In genomic region chr5:134947420-134948084, GRCm38 (mm10) we compare ENCODE assay signal across 18 mouse cellular contexts. TPM values are rescaled to one million over a fixed set of nuclear protein-coding genes. Genes with fewer than 3 reads are reported as not detected.
DNase-seq lines count a peak whose midpoint lies in the region; ATAC-seq lines count a peak whose summit lies in the region.
"Had no signal": no experiment of that assay in that cellular context is flagged by ENCODE, and none has a peak within 500 bp of the region (broad histone marks: within the 10 kb centered on the region; RNA-seq: fewer than 3 reads in every experiment).

No protein-coding gene starts in this region.

- 39% methylated on average over 5 of the region's 5 CpGs for WGBS in limb, embryonic 15.5 days
- WGBS in limb, embryonic 10.5 days, result 55% methylated on average over 5 of the region's 5 CpGs
- 47% methylated on average over 5 of the region's 5 CpGs for WGBS in embryonic facial prominence, embryonic 13.5 days
- WGBS in lung, embryonic 15.5 days, result 27% methylated on average over 5 of the region's 5 CpGs
- WGBS in stomach, embryonic 16.5 days, result 35% methylated on average over 5 of the region's 5 CpGs
- whole genome bisulfite sequencing in liver, embryonic 11.5 days, result 52% methylated on average over 5 of the region's 5 CpGs

- H3K4me2 ChIP-seq in limb, embryonic 15.5 days, result no peak overlapping the region; the same call in 1 of the 2 replicates
- no peak overlapping the region for H3K4me2 ChIP-seq in embryonic facial prominence, embryonic 13.5 days
- peak overlapping the region; percentile 51 for H3K4me2 ChIP-seq in lung, embryonic 15.5 days
- peak overlapping the region; percentile 38; the same call in 1 of the 2 replicates for H3K4me2 ChIP-seq in stomach, embryonic 16.5 days (ENCODE audit: low read depth, low read length)
- H3K4me2 ChIP-seq in liver, embryonic 11.5 days, result no peak overlapping the region
- H3K4me2 ChIP-seq: hindbrain, embryonic 13.5 days had no signal

- peaks cover 38% of the 10 kb centered on the region for H3K27me3 ChIP-seq in limb, embryonic 15.5 days
- H3K27me3 ChIP-seq in limb, embryonic 10.5 days (ENCODE audit: low read depth, poor library complexity, severe bottlenecking), result peaks cover 65% of the 10 kb centered on the region
- peaks cover 48% of the 10 kb centered on the region for H3K27me3 ChIP-seq in embryonic facial prominence, embryonic 13.5 days
- peaks cover 18% of the 10 kb centered on the region for H3K27me3 ChIP-seq in lung, embryonic 15.5 days
- no peaks in the 10 kb centered on the region for H3K27me3 ChIP-seq in stomach, embryonic 16.5 days (ENCODE audit: control insufficient read depth, insufficient read depth, low read length)
- H3K27me3 ChIP-seq in liver, embryonic 11.5 days (replicated peaks; ENCODE audit: control insufficient read depth, insufficient read depth, low read length), result peaks cover 16% of the 10 kb centered on the region

- no peak overlapping the region for H3K4me3 ChIP-seq in limb, embryonic 15.5 days
- no peak overlapping the region for H3K4me3 ChIP-seq in limb, embryonic 10.5 days
- H3K4me3 ChIP-seq in embryonic facial prominence, embryonic 13.5 days, result no peak overlapping the region
- H3K4me3 ChIP-seq in lung, embryonic 15.5 days, result peak overlapping the region; percentile 48; the same call in 1 of the 2 replicates
- H3K4me3 ChIP-seq in stomach, embryonic 16.5 days (replicated peaks; ENCODE audit: low read length), result 0 out of 2 replicates have a peak overlapping the region, but pooled peaks have one; percentile 5
- no peak overlapping the region for H3K4me3 ChIP-seq in liver, embryonic 11.5 days (ENCODE audit: low read depth, low read length)
- H3K4me3 ChIP-seq: hindbrain, embryonic 13.5 days had no signal

- ATAC-seq in limb, embryonic 15.5 days (ENCODE audit: insufficient number of reproducible peaks, low FRiP score, low TSS enrichment, low read depth), result no peak
- ATAC-seq in embryonic facial prominence, embryonic 13.5 days (ENCODE audit: insufficient number of reproducible peaks, insufficient read depth, low FRiP score, low TSS enrichment, low read depth), result no peak
- no peak for ATAC-seq in lung, embryonic 15.5 days (ENCODE audit: borderline replicate concordance, extremely low read depth, low FRiP score, low TSS enrichment)
- no peak for ATAC-seq in stomach, embryonic 16.5 days (ENCODE audit: insufficient read depth, low FRiP score)
- no peak for ATAC-seq in liver, embryonic 11.5 days (replicated peaks; ENCODE audit: low FRiP score)

- DNase-seq in limb, embryonic 10.5 days (ENCODE audit: low spot score), result no peak
- DNase-seq in c-Kit-positive CD71-positive TER-119-positive erythroid progenitor cells, embryonic 14.5 days (ENCODE audit: low spot score), result no peak
- DNase-seq in liver, embryonic 11.5 days (ENCODE audit: low spot score), result no peak
- DNase-seq: cerebellum, adult 8-10 months; layer of hippocampus, postnatal 36 days; midbrain, embryonic 14.5 days; right cerebral cortex, postnatal 4 days had no signal

- no peak overlapping the region for H3K9ac ChIP-seq in limb, embryonic 15.5 days
- no peak overlapping the region for H3K9ac ChIP-seq in embryonic facial prominence, embryonic 13.5 days
- no peak overlapping the region for H3K9ac ChIP-seq in lung, embryonic 15.5 days
- H3K9ac ChIP-seq in stomach, embryonic 16.5 days (ENCODE audit: low read length), result peak overlapping the region; percentile 31; the same call in 1 of the 2 replicates
- H3K9ac ChIP-seq in liver, embryonic 11.5 days (ENCODE audit: low read depth, low read length), result no peak overlapping the region
- H3K9ac ChIP-seq: heart, embryonic 15.5 days; hindbrain, embryonic 13.5 days; limb, embryonic 12.5 days had no signal

- peaks cover 27% of the 10 kb centered on the region for H3K4me1 ChIP-seq in limb, embryonic 15.5 days
- peaks cover 32% of the 10 kb centered on the region for H3K4me1 ChIP-seq in limb, embryonic 10.5 days
- peaks cover 26% of the 10 kb centered on the region for H3K4me1 ChIP-seq in embryonic facial prominence, embryonic 13.5 days
- H3K4me1 ChIP-seq in lung, embryonic 15.5 days, result peaks cover 33% of the 10 kb centered on the region
- H3K4me1 ChIP-seq in stomach, embryonic 16.5 days (ENCODE audit: control insufficient read depth, insufficient read depth, low read length), result peaks cover 23% of the 10 kb centered on the region
- peaks cover 12% of the 10 kb centered on the region for H3K4me1 ChIP-seq in liver, embryonic 11.5 days (replicated peaks; ENCODE audit: control insufficient read depth, insufficient read depth, low read length)

- no peaks in the 10 kb centered on the region for H3K36me3 ChIP-seq in limb, embryonic 15.5 days
- no peaks in the 10 kb centered on the region for H3K36me3 ChIP-seq in limb, embryonic 10.5 days
- no peaks in the 10 kb centered on the region for H3K36me3 ChIP-seq in embryonic facial prominence, embryonic 13.5 days
- no peaks in the 10 kb centered on the region for H3K36me3 ChIP-seq in lung, embryonic 15.5 days
- no peaks in the 10 kb centered on the region for H3K36me3 ChIP-seq in stomach, embryonic 16.5 days (ENCODE audit: control insufficient read depth, insufficient read depth, low read length)
- no peaks in the 10 kb centered on the region for H3K36me3 ChIP-seq in liver, embryonic 11.5 days (ENCODE audit: control insufficient read depth, insufficient read depth, low read length)
- H3K36me3 ChIP-seq: heart, embryonic 15.5 days; hindbrain, embryonic 13.5 days; limb, embryonic 12.5 days had no signal

- no peaks in the 10 kb centered on the region for H3K9me3 ChIP-seq in limb, embryonic 15.5 days
- no peaks in the 10 kb centered on the region for H3K9me3 ChIP-seq in limb, embryonic 10.5 days (replicated peaks)
- no peaks in the 10 kb centered on the region for H3K9me3 ChIP-seq in embryonic facial prominence, embryonic 13.5 days
- no peaks in the 10 kb centered on the region for H3K9me3 ChIP-seq in lung, embryonic 15.5 days
- H3K9me3 ChIP-seq in stomach, embryonic 16.5 days (replicated peaks; ENCODE audit: control insufficient read depth, low read length), result no peaks in the 10 kb centered on the region
- no peaks in the 10 kb centered on the region for H3K9me3 ChIP-seq in liver, embryonic 11.5 days (ENCODE audit: control insufficient read depth, low read length)
- H3K9me3 ChIP-seq: heart, embryonic 15.5 days; hindbrain, embryonic 13.5 days; limb, embryonic 12.5 days had no signal

- 0 out of 2 replicates have a peak overlapping the region, but pooled peaks have one; percentile 44 for H3K27ac ChIP-seq in limb, embryonic 15.5 days
- no peak overlapping the region for H3K27ac ChIP-seq in limb, embryonic 10.5 days
- H3K27ac ChIP-seq in embryonic facial prominence, embryonic 13.5 days, result peak overlapping the region; percentile 45; the same call in 1 of the 2 replicates
- H3K27ac ChIP-seq in lung, embryonic 15.5 days, result peak overlapping the region; percentile 92
- H3K27ac ChIP-seq in stomach, embryonic 16.5 days (ENCODE audit: low read length), result peak overlapping the region; percentile 94
- H3K27ac ChIP-seq in liver, embryonic 11.5 days (ENCODE audit: low read depth, low read length), result no peak overlapping the region
- H3K27ac ChIP-seq: heart, embryonic 15.5 days; hindbrain, embryonic 13.5 days; limb, embryonic 12.5 days; macrophage had no signal

RNA-seq across cellular contexts. Expression of gene Cldn4, which starts 0.8 kb away (rescaled TPM):
- polyA plus RNA-seq in limb, embryonic 15.5 days (2015; fragmentation: Nextera tagmentation; extraction: Ambion mirVana), result 46.3 and 68.0 TPM in 2 replicates
- 9.8 and 10.0 TPM in 2 replicates for polyA plus RNA-seq in limb, embryonic 10.5 days (2016; fragmentation: Nextera tagmentation; extraction: Ambion mirVana)
- polyA plus RNA-seq in embryonic facial prominence, embryonic 13.5 days (2015; fragmentation: Nextera tagmentation; extraction: Ambion mirVana), result 21.0 and 22.9 TPM in 2 replicates
- 31.7 and 34.3 TPM in 2 replicates for polyA plus RNA-seq in lung, embryonic 15.5 days (2015; fragmentation: Nextera tagmentation; extraction: Ambion mirVana)
- polyA plus RNA-seq in stomach, embryonic 16.5 days (2015; fragmentation: Nextera tagmentation; extraction: Ambion mirVana), result 73.1 and 90.8 TPM in 2 replicates
- 3.1 and 3.7 TPM in 2 replicates for polyA plus RNA-seq in liver, embryonic 11.5 days (2014; fragmentation: Nextera tagmentation; extraction: Ambion mirVana)
- polyA plus RNA-seq: hindbrain, embryonic 13.5 days; macrophage; midbrain, embryonic 14.5 days had no signal

RNA-seq across cellular contexts. Expression of gene Mettl27, which starts 15.4 kb away (rescaled TPM):
- polyA plus RNA-seq in limb, embryonic 15.5 days (2015; fragmentation: Nextera tagmentation; extraction: Ambion mirVana), result 13.9 and 17.0 TPM in 2 replicates
- polyA plus RNA-seq in limb, embryonic 10.5 days (2016; fragmentation: Nextera tagmentation; extraction: Ambion mirVana), result 11.0 and 16.5 TPM in 2 replicates
- 21.1 and 21.4 TPM in 2 replicates for polyA plus RNA-seq in embryonic facial prominence, embryonic 13.5 days (2015; fragmentation: Nextera tagmentation; extraction: Ambion mirVana)
- polyA plus RNA-seq in lung, embryonic 15.5 days (2015; fragmentation: Nextera tagmentation; extraction: Ambion mirVana), result 24.7 TPM in 2 replicates
- 14.1 and 14.8 TPM in 2 replicates for polyA plus RNA-seq in stomach, embryonic 16.5 days (2015; fragmentation: Nextera tagmentation; extraction: Ambion mirVana)
- polyA plus RNA-seq in liver, embryonic 11.5 days (2014; fragmentation: Nextera tagmentation; extraction: Ambion mirVana), result 9.1 and 11.4 TPM in 2 replicates

RNA-seq across cellular contexts. Expression of gene Cldn13, which starts 32.2 kb away (rescaled TPM):
- 0.27 and 1.3 TPM in 2 replicates for polyA plus RNA-seq in limb, embryonic 15.5 days (2015; fragmentation: Nextera tagmentation; extraction: Ambion mirVana)
- polyA plus RNA-seq in limb, embryonic 10.5 days (2016; fragmentation: Nextera tagmentation; extraction: Ambion mirVana), result 2.1 and 2.3 TPM in 2 replicates
- polyA plus RNA-seq in embryonic facial prominence, embryonic 13.5 days (2015; fragmentation: Nextera tagmentation; extraction: Ambion mirVana), result 0.39 and 2.8 TPM in 2 replicates
- 0.65 and 1.6 TPM in 2 replicates for polyA plus RNA-seq in lung, embryonic 15.5 days (2015; fragmentation: Nextera tagmentation; extraction: Ambion mirVana)
- polyA plus RNA-seq in stomach, embryonic 16.5 days (2015; fragmentation: Nextera tagmentation; extraction: Ambion mirVana), result 8.6 and 13.5 TPM in 2 replicates
- polyA plus RNA-seq in liver, embryonic 11.5 days (2014; fragmentation: Nextera tagmentation; extraction: Ambion mirVana), result 115 and 120 TPM in 2 replicates
- polyA plus RNA-seq: hindbrain, embryonic 13.5 days; macrophage; midbrain, embryonic 14.5 days had no signal

RNA-seq across cellular contexts. Expression of gene Cldn3, which starts 38.5 kb away (rescaled TPM):
- polyA plus RNA-seq in limb, embryonic 15.5 days (2015; fragmentation: Nextera tagmentation; extraction: Ambion mirVana), result 26.0 and 27.2 TPM in 2 replicates
- polyA plus RNA-seq in limb, embryonic 10.5 days (2016; fragmentation: Nextera tagmentation; extraction: Ambion mirVana), result 8.3 and 10.3 TPM in 2 replicates
- polyA plus RNA-seq in embryonic facial prominence, embryonic 13.5 days (2015; fragmentation: Nextera tagmentation; extraction: Ambion mirVana), result 14.8 and 26.4 TPM in 2 replicates
- polyA plus RNA-seq in lung, embryonic 15.5 days (2015; fragmentation: Nextera tagmentation; extraction: Ambion mirVana), result 241 and 259 TPM in 2 replicates
- 83.9 and 89.2 TPM in 2 replicates for polyA plus RNA-seq in stomach, embryonic 16.5 days (2015; fragmentation: Nextera tagmentation; extraction: Ambion mirVana)
- 2.0 and 2.2 TPM in 2 replicates for polyA plus RNA-seq in liver, embryonic 11.5 days (2014; fragmentation: Nextera tagmentation; extraction: Ambion mirVana)
- polyA plus RNA-seq: macrophage had no signal

RNA-seq across cellular contexts. Expression of gene Tmem270, which starts 41.0 kb away (rescaled TPM):
- polyA plus RNA-seq in limb, embryonic 15.5 days (2015; fragmentation: Nextera tagmentation; extraction: Ambion mirVana), result not detected in 2 replicates
- not detected in 2 replicates for polyA plus RNA-seq in limb, embryonic 10.5 days (2016; fragmentation: Nextera tagmentation; extraction: Ambion mirVana)
- not detected in 2 replicates for polyA plus RNA-seq in embryonic facial prominence, embryonic 13.5 days (2015; fragmentation: Nextera tagmentation; extraction: Ambion mirVana)
- polyA plus RNA-seq in lung, embryonic 15.5 days (2015; fragmentation: Nextera tagmentation; extraction: Ambion mirVana), result not detected in 2 replicates
- polyA plus RNA-seq in stomach, embryonic 16.5 days (2015; fragmentation: Nextera tagmentation; extraction: Ambion mirVana), result not detected in 2 replicates
- not detected in 2 replicates for polyA plus RNA-seq in liver, embryonic 11.5 days (2014; fragmentation: Nextera tagmentation; extraction: Ambion mirVana)
- polyA plus RNA-seq: brain, embryonic 14.5 days; forebrain, embryonic 11.5 days; heart, embryonic 15.5 days; hindbrain, embryonic 13.5 days; limb, embryonic 12.5 days; macrophage; midbrain, embryonic 14.5 days; neural tube, embryonic 11.5 days had no signal

Comparison
In these comparisons a context has a peak if more than half of its experiments do, and no peak if none do; other contexts are left out.
1. H3K27ac ChIP-seq: peak in limb, embryonic 15.5 days (single experiment), embryonic facial prominence, embryonic 13.5 days (single experiment), lung, embryonic 15.5 days (single experiment) and stomach, embryonic 16.5 days (single experiment); none in limb, embryonic 10.5 days (single experiment) and liver, embryonic 11.5 days (single experiment).
2. H3K4me2 ChIP-seq: peak in lung, embryonic 15.5 days (single experiment) and stomach, embryonic 16.5 days (single experiment); none in limb, embryonic 15.5 days (single experiment), embryonic facial prominence, embryonic 13.5 days (single experiment) and liver, embryonic 11.5 days (single experiment).
3. H3K4me3 ChIP-seq: peak in lung, embryonic 15.5 days (single experiment) and stomach, embryonic 16.5 days (single experiment); none in limb, embryonic 15.5 days (single experiment), limb, embryonic 10.5 days (single experiment), embryonic facial prominence, embryonic 13.5 days (single experiment) and liver, embryonic 11.5 days (single experiment).